Mouse (Mus musculus) frontal cortex, postnatal 10 days (tissue): ENCODE results near the gene Gas2l1.
A peak's percentile ranks its signal among the peaks of the same experiment; 100 is the strongest.
"Not testable (repeated sequence)": the region's sequence is repeated elsewhere in the genome, so short reads cannot be mapped to it uniquely, and the experiment has no call there.

Experiments
- DNase-seq, 2 experiments: peaks; one replicate each; pipeline ENCODE4 v3.0.0; 2022; ENCODE audit warnings: low spot score in 2 of 2, mixed read lengths in 1 of 2

Gas2l1 gene

DNA sequence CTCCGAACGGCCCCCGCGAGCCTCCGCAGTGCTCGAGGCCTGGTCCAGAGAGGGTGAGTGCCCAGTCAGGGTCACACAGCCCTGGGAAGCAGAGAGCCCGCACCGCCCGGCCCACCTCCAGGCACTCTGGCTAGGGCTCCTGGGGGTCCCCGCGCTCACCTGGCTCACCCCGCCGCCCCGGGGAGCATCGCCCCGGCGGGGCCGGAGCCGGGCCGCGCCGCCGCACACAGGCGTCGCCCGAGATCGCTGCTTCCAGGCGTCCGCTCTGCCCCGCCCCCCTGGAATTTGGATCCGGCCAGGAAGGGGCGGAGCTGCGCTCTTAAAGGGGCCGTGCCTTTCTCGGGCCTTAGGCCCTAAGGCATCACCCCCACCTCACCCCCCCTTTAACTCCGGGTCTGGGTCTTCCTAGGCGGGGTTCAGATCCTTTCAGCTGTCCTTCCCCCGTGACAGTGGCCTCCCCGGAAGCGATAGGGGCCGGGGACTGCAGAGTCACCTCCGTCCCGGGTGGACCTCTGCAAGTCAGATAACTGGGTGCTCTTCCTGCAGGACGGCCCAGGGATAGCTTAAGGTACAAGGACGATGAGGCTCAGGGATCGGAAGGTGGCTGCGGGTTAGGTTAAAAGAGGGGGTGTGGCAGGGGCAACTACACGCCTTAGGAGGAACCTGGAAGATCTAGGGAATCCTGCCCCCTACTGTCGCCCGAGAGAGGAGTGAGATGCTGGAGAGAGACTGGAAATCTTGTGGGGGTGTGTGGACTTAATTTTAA, at the start of gene Gas2l1:
Gene Gas2l1 (minus strand): TSS at position 272 of the 766 bp plus-strand sequence.
- DNase-seq, result peak; percentile 74 to 85

DNA sequence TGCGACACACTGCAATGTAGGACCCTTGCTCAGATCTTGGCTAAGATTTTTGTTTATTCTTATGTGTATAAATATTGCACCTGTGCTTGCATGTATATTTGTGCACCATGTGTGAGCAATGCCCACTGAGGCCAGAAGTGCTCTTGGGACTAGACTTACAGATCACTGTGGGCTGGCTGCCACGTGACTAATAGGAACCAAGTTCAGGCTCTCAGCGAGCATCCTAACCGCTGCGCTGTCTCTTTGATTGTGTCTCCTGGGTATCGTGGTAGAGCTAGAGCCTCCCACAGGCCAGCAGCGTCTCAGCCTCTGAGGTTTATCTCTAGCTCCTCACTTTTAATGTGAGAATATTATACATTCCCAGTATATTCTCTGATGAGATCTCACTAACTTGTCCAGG, 48.5 kb upstream of the Gas2l1 start:
- DNase-seq, result no peak

DNA sequence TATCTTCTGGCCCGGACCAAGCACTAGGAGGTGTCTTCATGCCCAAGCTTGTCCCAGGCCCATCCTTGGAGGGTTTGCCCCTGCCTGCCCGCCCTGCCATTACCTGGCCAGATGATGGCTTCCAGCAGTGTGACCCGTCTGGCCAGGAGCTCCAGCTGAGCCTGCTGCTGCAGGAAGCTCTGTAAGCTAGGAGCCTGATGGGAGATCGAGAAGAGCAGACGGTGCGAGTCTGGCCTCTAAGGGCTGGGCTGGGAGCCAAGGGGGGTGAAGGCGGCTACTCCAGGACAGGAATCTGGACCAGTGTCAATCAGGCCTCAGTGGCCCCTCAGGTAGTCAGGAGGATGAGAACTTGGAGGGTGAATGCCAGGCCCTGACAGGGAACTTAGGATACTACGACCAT, 44.3 kb upstream of the Gas2l1 start:
- DNase-seq, result no peak

DNA sequence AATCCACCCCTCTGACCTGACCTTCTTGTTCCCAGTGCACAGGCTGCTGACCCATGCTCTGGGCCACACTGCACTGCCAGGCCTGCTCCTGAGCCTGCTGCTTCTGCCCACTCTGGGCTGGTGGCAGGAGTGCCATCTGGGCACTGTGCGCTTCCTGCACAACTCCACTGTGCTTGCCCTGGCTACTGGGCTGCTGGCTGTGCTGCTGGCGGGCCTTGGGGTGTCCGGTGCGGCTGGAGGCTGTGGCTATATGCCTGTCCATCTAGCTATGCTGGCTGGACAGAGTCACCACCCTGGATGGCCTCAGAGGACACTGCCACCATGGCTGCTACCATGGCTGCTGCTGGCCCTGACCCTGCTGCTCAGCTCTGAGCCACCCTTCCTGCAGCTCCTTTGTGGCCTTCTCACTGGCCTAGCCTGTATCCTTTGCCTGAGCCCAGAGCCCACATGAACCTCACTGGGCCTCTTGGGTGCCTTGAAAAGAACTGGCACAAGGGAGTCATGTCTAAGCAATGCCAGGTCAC, 38.9 kb upstream of the Gas2l1 start:
- DNase-seq, result no peak

DNA sequence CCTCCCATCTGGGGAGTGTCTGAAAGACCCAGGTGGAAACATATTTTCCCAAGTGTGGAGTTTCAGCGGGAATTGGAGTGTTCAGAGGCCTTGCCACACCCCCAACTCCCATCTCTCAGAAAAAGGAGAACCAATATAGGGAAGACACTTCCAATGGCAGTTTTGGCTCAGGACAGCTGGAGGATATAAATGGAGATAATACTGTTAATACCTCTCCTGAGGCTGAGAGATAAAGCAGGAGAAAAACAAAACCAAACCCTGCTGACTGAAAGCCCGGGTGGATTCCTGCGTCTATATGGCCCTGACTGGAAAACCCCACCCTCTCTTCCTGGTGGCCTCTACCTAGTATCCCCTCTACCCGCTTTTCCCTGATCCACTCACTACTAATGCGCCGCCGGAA, 37.3 kb upstream of the Gas2l1 start:
- DNase-seq, result no peak

DNA sequence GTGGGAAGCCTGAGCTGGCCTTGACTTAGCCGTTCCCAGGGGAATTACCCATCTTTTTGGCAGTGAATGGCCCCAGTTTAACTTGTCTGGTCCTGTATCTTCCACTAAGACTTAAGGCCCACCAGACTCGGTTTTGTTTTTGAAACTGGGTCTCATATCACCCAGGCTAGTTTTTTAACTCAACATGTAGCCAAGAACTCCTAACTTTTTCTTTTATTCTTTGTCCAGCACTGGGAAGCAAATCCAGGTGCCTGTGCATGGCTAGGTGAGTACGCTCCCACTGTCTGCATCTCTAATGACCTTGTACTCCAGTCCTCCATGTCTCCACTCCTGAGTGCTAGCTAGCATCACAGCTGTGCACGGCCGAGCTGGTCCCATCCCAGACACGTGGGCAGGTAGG, 36.5 kb upstream of the Gas2l1 start:
- DNase-seq, result no peak

DNA sequence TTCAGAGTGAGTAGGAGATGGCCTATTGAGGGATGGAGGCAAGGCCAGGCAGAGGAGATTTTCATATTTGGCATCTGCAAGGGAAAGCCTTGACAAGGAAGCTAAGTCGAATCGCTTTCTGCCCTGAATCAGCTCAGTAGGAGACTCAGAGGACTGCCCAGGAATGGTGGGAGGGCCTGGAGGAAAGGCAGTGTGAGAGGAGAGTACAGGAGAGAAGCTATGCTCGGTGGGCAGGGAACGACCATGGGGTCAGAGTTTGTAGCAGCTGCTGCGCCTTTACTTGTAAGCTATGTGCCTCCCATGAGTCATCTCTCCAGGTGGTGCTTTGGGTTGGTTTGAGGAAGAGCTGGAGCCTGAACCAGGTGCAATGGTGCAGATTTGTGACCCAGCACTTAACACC, 35.7 kb upstream of the Gas2l1 start:
- no peak for DNase-seq

DNA sequence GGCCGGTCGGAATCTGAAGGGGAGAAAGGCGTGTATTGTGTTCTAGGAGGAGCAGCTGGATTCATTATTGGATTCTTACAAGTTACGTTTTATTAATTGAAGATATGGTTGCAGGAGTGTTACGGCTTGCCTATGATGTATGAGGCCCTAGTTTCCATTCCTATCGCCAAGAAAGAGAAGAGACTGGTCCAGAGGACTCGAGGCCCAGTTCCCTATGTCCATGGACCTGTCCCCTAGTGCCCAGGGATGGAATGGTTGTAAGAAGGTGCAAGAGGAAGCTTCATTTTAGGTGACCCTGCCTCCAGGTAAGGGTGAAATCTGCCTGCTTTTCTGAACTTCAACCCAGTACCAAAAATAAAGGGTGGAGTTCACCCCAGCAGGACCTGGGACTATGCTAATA, 35.2 kb upstream of the Gas2l1 start:
- DNase-seq, result no peak

DNA sequence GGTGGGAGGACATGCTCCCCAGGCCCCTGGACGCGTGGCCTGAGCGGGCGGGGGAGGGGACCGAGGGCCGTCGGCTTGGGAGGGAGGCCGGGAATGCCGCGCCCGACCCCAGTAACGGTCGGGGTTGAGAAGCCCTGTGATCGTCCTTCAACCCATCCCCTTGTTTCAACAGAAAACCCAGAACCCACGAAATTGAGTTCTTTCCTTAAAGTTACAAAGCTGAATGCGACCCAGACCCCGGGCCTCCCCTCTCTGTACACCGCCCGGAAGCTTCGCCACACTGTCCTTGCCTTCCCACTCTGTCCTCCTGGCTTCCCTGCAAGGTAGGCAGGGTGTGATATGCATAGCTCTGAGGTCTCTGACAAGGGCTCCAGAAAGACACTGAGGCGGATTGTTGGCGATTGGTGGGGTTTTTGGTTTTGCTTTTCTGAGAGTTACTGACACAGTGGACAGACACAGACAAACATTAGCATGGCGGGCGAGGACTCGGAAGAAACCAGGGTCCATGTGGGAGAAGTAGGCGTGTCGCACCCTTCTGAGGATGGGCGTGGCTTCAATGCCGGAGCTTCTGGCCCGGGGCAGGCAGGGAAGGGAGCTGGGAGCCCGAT, 34.6 kb upstream of the Gas2l1 start:
- DNase-seq, result peak in 1 of 2 experiments; percentile 77

DNA sequence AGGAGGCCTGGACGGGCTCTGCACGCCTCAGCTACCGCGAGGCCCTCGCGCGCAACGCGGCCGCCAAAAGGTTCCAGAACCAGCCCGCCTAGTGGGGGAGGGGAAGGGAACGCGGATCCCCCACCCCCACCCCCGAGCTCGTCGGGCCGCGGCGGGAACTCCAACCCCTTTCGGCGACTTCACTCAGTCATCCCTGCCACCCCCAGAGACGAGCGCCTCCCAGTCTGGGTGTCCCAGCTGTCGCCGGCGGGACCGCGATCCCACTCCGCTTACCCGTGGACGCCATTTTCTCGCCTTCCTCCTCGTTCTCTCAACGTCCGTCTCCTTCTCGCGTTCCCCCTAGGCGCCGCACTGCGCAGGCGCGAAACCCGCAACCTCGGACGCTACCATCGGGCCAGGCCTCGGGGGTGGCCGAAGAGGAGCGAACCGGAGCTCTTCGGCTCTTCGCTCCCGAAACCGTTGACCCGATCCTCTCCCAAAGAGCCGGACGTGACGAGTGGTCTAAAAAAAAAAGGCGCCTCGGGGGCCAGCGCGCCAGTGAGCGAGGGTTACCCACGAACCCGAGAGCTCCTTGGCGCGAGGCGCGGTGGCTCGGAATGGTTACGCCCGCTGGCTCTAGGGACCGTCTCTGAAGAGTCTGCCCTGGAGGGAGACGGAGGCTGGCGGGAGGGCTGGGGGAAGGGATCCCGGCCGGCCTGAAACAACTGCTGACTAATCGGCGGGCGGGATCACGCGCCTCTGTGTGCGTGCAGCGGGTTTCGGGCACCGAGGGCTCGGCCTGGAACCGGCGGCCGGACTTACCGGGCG, 33.8 kb upstream of the Gas2l1 start, which contains the start of the genes Rhbdd3 and Ewsr1:
Gene Rhbdd3 (plus strand): TSS at position 191 of the 807 bp plus-strand sequence.
Gene Ewsr1 (minus strand): TSS at position 531 of the 807 bp plus-strand sequence.
- DNase-seq, result peak; percentile 95 to 97

DNA sequence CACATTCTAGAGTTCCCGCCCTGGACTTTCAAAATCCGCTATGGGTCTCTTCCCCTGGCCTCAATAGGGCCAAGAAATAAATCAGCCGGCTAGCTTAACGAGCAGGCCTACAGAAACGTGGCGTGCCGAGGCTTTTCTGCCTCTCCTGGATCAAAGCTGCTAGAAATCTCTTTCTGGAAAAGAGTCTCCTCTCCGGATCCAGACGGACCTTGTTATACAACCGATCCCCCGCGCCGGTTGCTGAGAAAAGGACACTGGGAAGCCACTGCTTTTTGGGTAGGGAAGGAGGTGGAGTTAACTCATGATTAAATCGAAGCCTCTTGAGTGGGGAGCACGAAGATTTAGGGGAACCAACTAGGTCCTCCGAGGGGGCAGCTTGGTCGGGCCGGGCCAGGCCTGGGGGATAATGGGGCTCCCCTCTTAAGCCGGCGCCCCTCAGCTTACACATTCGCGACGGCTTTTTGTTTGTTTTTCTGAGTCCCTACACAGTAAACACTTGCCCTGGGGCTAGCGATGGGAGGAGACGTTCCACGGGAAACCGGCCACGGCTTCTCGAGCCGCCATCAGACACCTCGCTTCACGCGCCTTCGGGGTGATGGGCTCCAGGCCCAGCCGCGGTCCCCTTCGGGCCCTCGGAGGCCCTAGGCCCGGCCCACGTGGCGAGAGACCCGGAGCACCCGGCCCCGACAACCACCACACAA, 33.1 kb upstream of the Gas2l1 start:
- no peak for DNase-seq

DNA sequence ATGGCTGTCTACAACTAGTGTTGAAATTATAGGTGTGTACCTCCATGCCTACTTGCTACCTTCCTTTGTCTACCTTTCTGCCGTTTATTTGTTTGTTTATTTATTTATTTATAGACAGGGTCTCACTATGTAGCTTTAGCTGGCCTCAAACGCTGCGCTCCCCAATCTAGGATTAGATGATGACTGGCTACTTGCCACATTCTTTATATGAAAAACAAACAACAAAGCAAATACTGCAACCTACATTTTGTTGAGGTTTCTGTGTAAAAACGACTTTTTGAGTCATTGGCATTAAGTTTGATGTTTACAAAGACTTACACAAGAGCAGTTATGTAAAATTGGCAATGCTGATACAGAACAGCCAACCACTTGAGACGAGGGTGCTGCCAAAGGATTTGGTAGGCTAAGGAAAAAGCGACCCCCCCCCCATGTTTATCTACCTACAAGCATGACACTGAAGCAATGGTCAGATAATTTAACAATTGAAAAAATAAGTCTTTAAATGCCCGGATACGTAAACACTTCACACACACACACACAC, 31.4 kb upstream of the Gas2l1 start:
- DNase-seq, result no peak

DNA sequence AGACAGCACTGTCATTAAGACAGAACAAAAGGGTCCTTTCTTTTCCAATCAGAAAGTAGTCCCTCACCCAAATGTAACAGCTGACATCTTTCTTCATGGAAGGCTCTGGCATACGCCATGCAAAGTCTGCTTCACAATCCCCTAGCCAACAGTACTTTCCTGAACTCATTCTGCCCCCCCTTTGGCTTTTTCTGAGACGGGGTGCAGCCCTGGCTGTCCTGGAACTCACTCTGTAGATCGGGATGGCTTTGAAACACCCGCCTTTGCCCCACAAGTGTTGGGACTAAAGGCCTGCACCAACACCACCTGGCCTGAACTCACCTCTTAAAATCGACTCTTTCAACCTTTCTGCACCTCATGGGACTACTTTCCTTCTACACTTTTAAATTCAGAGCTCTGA, 30.8 kb upstream of the Gas2l1 start:
- DNase-seq, result no peak

DNA sequence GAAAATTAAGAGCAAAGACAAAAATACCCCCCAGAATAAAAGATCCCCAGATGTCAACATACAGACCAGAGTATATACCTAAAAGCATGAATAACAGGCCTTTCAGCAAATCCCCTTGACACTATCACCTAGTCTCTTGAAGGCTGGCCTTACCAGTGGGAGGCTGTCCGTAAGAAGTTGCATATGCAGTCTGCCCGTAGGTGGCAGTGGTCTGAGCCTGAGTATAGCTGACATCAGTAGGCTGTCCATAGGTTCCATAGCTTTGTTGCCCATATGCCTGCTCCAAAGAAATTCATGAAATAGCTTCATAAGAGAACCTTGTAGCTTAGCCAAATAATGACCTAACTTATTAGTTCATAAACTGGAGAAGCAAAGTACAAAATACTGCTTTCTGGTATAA, 26.6 kb upstream of the Gas2l1 start:
- DNase-seq, result no peak

DNA sequence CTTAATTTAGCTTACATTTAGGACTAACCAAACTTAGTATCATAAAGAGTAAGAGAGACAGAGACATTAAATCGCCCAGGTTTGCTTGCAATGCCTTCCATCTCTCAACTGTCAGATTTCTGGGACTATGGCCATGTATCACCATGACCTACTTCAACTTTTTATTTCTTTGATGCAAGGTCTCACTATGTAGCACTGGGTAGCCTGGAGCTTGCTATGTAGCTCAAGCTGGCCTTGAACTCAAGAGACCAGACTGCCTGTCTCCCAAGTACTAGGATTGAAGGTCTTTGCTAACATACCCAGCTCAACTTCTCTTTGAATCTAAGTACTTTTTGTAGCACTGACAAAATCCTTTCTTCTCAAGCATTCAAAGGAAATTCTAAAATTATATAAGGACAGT, 24.0 kb upstream of the Gas2l1 start:
- DNase-seq, result no peak

DNA sequence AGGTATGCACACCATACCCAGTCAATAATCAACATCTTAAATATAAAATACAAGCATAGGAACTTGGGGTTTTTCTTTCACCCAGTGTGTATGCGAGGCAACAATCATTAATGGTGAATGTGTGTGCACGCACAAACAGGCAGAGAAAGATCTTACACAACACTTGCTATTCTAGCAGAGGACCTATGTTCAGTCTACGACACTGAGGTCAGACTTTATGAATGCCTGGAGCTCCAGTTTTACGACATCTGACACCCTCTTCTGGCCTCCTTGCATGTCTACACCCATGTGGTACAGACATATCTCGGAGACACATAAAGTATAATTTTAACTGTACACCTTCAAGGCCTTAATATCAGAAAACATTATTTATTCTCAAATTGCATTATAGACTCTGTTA, 11.7 kb upstream of the Gas2l1 start:
- not testable (repeated sequence) for DNase-seq

DNA sequence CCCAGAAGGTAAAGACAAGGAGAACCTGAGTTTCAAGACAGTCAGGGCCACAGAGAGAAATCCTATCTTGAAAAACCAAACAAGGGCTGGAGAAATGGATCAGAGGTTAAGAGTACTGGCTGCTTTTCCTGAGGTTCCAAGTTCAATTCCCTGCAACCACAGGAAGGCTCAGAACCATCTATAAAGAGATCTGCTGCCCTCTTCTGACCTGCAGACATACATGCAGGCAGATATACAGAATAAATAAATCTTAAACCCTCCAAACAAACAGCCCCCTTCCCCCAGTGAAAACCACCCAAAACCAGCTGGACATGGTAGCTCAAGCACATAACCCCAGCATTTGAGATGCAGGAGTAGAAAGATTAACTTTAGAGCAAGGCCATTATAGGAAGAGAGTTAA, 10.6 kb upstream of the Gas2l1 start:
- no peak for DNase-seq

DNA sequence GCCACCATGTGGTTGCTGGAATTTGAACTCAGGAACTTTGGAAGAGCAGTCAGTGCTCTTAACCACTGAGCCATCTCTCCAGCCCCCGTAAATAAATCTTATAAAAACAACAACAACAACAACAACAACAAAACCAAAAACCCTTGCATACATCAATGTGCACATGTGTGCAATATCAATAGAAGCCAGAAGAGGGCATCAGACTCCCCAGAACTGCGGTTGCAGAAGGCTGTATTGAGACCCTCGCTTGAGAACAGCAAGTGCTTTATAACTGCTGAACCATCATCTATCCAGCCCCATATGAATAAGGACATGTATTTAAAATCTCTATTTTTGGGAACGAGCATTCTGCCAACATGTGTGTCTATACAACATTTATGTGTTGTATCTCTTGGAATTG, 9.8 kb upstream of the Gas2l1 start:
- DNase-seq, result no peak

DNA sequence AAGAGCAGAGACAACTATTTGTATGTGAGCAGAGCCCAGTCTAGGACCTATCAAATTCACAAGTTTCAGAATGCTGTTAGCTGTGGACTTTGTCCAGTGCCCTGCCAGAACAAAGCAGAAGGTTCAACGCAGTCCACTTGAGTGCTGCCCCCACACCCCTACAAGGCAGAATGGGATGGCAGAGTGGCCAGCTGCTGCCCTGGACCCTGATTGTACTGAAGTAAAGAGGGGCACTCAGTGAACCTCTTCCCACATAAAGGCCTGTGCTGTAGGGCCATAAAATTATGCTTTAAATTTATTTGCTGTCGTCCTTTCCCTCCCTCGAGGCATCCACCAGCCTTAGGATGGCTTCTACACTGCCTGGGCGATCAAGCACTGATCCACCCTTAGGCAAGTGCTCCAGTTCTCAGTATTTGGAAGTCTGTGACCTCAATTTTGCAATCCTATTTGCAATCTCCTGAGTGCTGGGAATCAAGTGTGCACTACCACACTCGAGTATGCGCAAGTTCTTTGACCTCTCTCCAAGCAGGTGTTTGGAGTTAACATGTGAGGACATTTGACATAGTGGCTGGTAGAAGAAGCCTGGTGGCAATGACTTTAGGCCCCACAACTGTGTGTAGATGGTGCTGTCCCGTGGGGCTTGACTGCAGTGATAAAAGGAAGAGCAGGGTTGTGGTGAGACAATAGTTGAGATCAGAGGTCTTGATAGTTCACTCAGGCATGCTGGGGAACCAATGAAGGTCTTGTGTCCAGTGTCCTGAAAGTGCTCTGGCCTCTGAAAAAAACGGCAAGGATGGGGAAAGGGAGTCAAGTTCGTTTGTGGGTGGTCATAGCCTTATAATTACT, 3.2 kb upstream of the Gas2l1 start:
- DNase-seq, result no peak

DNA sequence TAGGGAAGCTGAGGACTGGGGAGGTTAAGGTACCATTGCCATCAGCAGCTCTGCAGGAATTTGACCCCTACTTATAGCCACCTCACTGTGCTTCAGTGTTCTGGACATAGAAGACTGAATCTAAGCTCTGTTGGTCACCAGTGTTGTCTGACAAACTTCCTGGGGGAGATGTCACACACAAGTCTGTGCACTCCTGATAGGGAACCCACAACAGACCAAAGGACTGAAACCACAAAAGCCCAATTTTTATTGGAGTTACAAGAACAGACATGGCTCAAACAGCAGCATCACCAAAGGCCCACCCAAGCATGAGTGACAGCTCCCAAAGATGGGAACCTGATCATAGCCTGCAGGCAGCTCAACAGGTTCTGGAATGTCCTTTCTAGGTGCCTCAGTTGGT, 1.9 kb upstream of the Gas2l1 start:
- DNase-seq, result no peak
